Mouse (Mus musculus) heart, postnatal 4 days (tissue): Measurements from ENCODE around the gene Spata9. TPM values are rescaled to one million over a fixed set of nuclear protein-coding genes. Genes with fewer than 3 reads are reported as not detected.
"Not testable (repeated sequence)": the region's sequence is repeated elsewhere in the genome, so short reads cannot be mapped to it uniquely, and the experiment has no call there.

ENCODE experiments used
- DNase-seq: peaks from one replicate; pipeline ENCODE4 v3.0.0; 2021
- total RNA-seq, 2 experiments: library from RNA; stranded (reverse); gene quantifications; 2 replicates each; pipeline ENCODE4 v1.2.3; 2021

Spata9 gene
- under 1 TPM in 1 of 2 experiments, not detected in 1; 0.29 TPM for total RNA-seq

GRCm38 (mm10) chr13:75966850-75967249 is at the start of gene Spata9:
Gene Spata9 (plus strand): TSS chr13:75967150.
- no peak for DNase-seq

DNA sequence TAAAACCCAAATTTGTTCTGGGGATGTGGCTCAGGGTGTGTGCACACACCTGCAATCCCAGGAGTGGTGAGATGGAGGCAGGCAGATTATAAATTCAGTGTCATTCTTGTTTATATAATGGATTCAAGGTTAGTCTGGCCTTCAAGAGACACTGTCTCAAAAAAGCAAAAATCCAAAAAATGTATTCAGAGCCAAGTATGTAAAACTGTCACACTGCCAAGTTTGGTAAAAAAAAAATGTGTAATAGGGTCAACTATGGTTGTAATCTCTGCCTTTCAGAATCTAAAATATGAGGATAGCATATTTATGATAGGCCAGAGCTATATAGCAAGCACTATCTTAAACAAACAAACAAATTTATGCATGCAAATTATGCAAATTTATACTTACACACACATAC is 39.0 kb upstream of the Spata9 start:
- no peak for DNase-seq

- DNase-seq = not testable (repeated sequence)
These were observed 37.9 kb upstream of the Spata9 start for GRCm38 (mm10) chr13:75929071-75929470.

DNA sequence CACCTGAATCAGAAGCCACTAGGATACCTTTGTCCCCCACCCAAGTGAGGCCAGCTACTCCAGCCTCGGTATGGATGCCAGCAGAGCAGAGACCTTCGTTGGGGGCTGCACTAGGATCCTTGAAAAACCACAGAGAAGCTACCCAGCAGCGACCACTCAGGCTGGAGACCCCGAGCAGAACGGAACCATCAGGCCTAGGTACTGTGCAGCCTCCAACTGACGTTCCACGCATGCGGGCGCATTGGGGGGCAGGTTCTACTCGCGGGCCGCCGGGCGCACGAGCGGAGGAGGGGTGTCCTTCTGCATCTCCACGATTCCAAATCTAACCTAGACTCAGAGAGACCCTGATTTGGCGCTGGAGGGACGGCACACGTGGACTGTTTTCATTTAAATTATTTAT is 36.9 kb upstream of the Spata9 start:
- DNase-seq = no peak

DNA sequence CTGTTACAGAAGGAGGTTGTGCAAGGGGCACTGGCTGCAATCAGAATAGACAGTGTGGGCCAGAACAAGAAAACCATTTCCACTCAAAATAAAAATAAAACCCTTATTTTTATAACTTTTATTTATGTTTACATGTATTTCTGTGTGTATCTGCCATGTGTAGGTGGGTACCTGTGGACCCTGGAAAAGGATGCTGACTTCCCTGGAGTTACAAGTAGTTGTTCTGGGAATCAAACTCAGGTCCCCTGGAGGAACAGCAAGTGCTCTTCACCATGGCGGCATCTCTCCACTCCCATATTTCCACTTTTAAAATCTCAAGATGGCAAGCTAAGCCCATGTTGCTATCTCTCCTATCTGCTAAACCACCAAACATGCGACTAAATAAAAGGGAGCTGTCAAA is 36.3 kb upstream of the Spata9 start:
- no peak for DNase-seq

- DNase-seq = peak; percentile 73
These were observed 35.9 kb upstream of the Spata9 start for GRCm38 (mm10) chr13:75931073-75931472.

DNA sequence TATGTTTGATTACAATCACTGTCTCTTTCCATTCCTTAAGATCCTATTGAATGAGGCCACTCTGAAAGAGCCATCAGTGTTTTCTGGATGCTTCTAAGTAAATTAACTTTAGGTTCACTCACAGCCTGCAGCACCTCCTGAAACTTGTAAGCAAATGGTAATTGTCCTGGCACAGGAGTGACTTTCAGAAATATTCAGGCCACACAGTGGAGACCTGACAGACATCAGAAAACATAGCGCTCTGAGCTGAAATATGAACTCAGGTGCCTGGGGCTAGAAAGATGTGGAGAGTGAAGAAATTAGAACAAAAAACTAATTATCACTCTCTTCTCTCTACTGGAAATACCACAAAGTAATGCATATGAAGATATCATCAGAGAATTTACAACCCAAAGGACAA is 33.7 kb upstream of the Spata9 start:
- no peak for DNase-seq

- no peak for DNase-seq
These were observed 28.1 kb upstream of the Spata9 start for GRCm38 (mm10) chr13:75938866-75939265.

- no peak for DNase-seq
These were observed 26.0 kb upstream of the Spata9 start for GRCm38 (mm10) chr13:75940791-75941517.

DNA sequence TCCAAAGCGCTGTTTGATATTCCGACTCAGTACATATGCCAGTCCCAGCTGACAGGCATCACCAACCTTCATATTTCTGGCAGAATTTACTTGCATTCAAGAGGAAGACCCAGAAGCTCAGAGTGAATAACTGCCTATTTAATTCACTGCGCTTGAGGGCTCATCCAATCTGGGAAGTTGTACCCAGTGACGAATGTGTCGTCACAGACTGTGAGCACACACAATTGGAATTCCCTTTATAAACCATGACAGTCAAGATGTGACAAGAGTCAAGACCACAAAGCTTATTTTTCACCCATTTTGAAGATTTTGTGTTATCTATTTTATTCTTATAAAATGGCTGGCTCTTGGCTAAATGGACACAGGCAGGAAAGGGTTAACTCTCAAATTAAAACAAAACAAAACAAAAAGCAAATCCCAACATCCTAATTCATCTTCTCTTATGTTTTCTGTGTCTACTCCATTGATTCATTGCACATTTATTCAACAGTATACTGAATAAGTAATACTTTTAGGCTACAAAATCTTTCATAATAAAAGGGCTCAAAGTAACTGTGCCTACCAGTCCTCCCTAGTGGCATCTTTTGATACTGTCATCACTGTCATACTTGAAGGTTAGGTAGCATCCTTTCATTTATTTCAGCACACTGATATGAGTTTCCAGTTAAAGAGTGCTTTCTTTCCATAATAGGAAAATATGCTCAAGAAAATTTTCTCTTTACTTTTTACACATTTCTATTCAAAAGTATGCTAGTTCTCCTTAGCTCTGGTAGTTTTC is 25.2 kb upstream of the Spata9 start:
- DNase-seq = no peak

DNA sequence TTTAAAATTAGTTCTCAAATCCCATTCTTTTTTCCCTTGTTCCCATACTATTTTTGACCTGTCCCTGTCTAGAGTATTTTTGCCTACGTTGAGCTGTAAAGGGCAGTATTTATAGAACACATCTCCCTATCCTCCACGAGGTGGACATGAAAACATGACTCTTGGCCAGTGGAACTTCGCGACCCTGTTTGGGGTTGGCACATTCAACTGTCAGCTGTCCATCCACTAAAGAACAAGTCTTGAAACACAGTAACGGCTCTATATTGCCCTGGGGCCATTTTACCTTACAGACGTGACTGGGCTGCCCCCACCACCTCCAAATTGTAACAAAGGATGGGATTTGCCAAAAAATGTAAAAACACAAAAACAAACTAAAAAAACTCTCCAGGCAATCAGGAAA is 24.2 kb upstream of the Spata9 start:
- peak; percentile 24 for DNase-seq

DNA sequence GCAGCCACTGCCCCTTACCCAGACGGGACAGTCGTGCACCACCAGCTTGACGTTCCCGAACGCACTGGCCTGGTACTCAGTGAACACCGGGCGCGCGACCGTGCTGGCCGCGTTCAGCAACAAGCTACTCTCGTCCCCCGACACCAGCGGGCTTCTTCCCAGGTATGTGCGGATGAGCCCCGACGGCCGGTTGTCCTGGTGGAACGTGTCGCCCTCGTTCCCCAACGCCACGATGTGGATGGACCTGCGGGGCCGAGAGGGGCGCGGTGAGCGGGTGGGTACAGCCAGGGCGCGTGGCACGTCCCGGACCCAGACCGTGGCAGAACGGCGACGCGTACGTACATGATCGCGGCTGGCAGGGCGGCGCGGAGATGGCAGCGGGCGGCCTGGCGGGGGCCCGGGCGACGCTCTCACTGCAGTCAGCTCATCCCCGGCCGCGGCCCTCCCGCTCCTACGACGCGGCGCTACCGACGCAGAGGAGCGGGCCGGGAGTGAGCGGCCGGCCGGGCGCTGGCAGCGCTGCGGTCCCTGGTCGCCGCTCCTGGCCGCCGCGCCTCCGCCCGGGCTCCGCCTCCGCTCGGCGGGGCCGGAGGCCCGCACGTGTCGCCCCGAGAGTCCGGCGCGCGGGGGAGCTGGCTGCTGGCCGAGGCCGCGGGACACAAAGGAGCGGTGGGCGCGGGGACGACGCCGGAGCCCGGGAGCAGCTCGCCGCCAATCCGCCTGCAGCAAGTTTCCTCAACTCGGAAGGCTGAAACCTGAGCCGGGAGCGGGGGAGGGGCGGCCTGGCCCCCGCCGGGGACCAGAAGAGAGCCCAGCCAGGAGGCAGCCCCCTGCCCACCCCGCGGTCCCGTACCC is 23.5 kb upstream of the Spata9 start, which contains the start of gene Rhobtb3:
Rhobtb3 (minus strand) TSS at position 737 of the 855 bp plus-strand sequence.
- peak; percentile 89 for DNase-seq

- DNase-seq = no peak
These were observed 22.7 kb upstream of the Spata9 start for GRCm38 (mm10) chr13:75944044-75944820.

DNA sequence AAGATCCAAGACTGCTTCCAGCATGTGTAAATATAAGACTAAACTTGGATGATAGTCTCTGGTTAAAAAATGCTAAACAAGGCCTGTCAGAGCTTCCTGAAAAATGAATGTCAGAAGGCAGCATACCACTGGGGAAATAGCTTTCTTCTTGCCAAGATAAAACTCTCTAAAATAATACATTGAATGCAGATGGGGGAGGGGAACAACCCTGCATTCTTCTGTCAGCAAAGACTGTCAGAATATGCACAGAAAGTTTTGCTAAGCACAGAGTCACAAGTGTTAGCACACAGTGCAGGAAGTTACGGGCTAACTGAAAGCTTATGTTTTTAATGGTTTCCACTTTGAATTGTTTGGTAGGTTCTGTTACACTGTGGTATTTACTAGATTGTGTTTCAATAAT is 16.7 kb upstream of the Spata9 start:
- DNase-seq = no peak

DNA sequence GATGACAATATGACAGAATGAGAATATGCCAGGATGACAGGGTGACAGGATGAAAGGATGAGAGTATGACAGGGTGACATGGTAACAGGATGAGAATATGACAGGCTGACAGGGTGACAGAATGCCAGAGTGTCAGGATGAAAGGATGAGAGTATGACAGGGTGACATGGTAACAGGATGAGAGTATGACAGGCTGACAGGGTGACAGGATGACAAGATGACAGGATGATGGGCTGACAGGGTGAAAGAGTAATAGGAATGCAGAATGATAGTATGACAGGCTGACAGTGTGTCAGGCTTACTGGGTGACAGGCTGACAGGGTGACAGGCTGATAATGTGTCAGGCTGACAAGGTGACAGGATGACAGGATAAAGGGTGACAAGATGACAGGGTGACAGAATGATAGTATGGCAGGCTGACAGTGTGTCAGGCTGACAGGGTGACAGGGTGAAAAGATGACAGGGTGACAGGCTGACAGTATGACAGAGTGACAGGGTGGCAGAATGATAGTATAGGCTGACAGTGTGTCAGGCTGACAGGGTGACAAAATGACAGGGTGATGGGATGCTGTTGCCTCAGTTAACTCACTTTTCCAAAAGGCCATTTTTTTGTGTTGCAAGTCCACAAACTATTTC is 11.5 kb upstream of the Spata9 start:
- no peak for DNase-seq

- no peak for DNase-seq
These were observed 7.5 kb downstream of the Spata9 start for GRCm38 (mm10) chr13:75974481-75974880.

- DNase-seq = no peak
These were observed 8.7 kb downstream of the Spata9 start for GRCm38 (mm10) chr13:75975629-75976028.

DNA sequence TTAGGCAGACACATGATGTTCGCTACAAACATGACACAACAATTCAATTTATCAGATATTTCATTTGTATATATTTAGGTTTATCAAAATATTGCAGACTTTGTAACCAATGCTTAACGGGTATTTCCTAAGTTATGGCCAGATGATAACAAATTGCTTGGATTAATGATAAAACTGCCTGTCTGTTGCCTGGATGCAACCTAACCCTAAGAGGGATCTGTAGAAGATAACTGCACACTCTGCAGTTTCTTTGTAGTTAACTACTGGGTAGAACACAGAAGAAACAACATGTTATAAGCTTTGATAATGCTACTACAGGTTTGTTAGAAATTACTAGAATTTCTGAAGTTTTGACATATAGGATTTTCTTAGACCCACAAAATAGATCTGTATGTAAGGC is 9.3 kb downstream of the Spata9 start:
- no peak for DNase-seq

- DNase-seq = no peak
These were observed 9.7 kb downstream of the Spata9 start for GRCm38 (mm10) chr13:75976649-75977048.

- DNase-seq = no peak
These were observed 15.0 kb downstream of the Spata9 start for GRCm38 (mm10) chr13:75981901-75982300.

DNA sequence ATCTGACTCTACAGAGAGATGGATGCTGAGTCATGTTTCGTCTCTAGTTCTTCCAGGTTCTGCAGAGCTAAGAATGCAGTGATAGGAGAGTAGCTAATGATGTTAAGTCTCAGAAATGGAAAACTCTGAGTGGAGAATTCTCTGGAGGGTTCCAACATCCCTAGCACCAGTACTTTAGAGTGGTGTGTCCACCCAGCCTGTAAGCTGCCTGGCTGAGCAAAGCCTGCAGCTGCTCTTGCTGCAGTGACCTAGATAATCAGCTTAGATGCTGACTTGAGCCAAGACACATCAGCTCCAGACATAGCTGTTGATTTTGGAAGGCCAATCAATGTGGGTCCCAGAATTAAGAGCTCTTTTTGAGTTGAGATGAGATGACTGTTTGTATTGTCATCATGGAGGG is 21.1 kb downstream of the Spata9 start:
- DNase-seq = peak; percentile 13
